Mouse (Mus musculus): Measurements from ENCODE around the gene Gm49369. TPM values are rescaled to one million over a fixed set of nuclear protein-coding genes. Genes with fewer than 3 reads are reported as not detected.
"Not testable (repeated sequence)": the region's sequence is repeated elsewhere in the genome, so short reads cannot be mapped to it uniquely, and the experiment has no call there.

Gm49369 gene
- polyA plus RNA-seq, 1 experiment from 2014 or later = not detected

GRCm38 (mm10) chr7:142416225-142416624, 33.8 kb upstream of the Gm49369 start:
- H3K27me3 ChIP-seq (ENCODE audit: control insufficient read depth, insufficient read depth, low read length) = no peaks in the 10 kb centered on the region
- no peaks in the 10 kb centered on the region for H3K9me3 ChIP-seq (ENCODE audit: control insufficient read depth, low read length)
- no peak overlapping the region for H3K9ac ChIP-seq (ENCODE audit: low read depth, low read length)
- H3K4me1 ChIP-seq (replicated peaks; ENCODE audit: control insufficient read depth, insufficient read depth, low read length) = no peaks in the 10 kb centered on the region
- H3K36me3 ChIP-seq (ENCODE audit: control insufficient read depth, insufficient read depth, low read length) = no peaks in the 10 kb centered on the region
- H3K27ac ChIP-seq (ENCODE audit: low read depth, low read length) = no peak overlapping the region; the same call in 1 of the 2 replicates
- ATAC-seq (ENCODE audit: low FRiP score) (no peak), DNase-seq (ENCODE audit: low spot score) (no peak)
- 66% methylated on average over 3 of the region's 3 CpGs for WGBS
- no peak overlapping the region for H3K4me2 ChIP-seq (replicated peaks; ENCODE audit: low read depth, low read length)
- no peak overlapping the region for H3K4me3 ChIP-seq (ENCODE audit: low read depth, low read length)

- whole genome bisulfite sequencing = 73% methylated on average over 4 of the region's 4 CpGs
- H3K4me1 ChIP-seq (replicated peaks; ENCODE audit: control insufficient read depth, insufficient read depth, low read length) = no peaks in the 10 kb centered on the region
Measured at GRCm38 (mm10) chr7:142415314-142415713, 32.8 kb upstream of the Gm49369 start.

GRCm38 (mm10) chr7:142413285-142413684, 30.8 kb upstream of the Gm49369 start:
- 86% methylated on average over 6 of the region's 6 CpGs for WGBS

More at GRCm38 (mm10) chr7:142415314-142415713, 32.8 kb upstream of the Gm49369 start:
- no peak overlapping the region for H3K4me3 ChIP-seq (ENCODE audit: low read depth, low read length)
- H3K36me3 ChIP-seq (ENCODE audit: control insufficient read depth, insufficient read depth, low read length) = no peaks in the 10 kb centered on the region
- no peak overlapping the region for H3K4me2 ChIP-seq (replicated peaks; ENCODE audit: low read depth, low read length)
- H3K9me3 ChIP-seq (ENCODE audit: control insufficient read depth, low read length) = no peaks in the 10 kb centered on the region
- H3K9ac ChIP-seq (ENCODE audit: low read depth, low read length) = no peak overlapping the region
- no peak overlapping the region for H3K27ac ChIP-seq (ENCODE audit: low read depth, low read length)
- DNase-seq (ENCODE audit: low spot score) (no peak), ATAC-seq (ENCODE audit: low FRiP score) (no peak)
- H3K27me3 ChIP-seq (ENCODE audit: control insufficient read depth, insufficient read depth, low read length) = no peaks in the 10 kb centered on the region

GRCm38 (mm10) chr7:142409603-142410002, 27.1 kb upstream of the Gm49369 start:
- Histone ChIP-seq H3K4me3 (ENCODE audit: low read depth, low read length) (no peak overlapping the region), H3K4me2 (replicated peaks; ENCODE audit: low read depth, low read length) (no peak overlapping the region), H3K9me3 (ENCODE audit: control insufficient read depth, low read length) (no peaks in the 10 kb centered on the region), H3K27ac (ENCODE audit: low read depth, low read length) (no peak overlapping the region), H3K4me1 (replicated peaks; ENCODE audit: control insufficient read depth, insufficient read depth, low read length) (no peaks in the 10 kb centered on the region), H3K9ac (ENCODE audit: low read depth, low read length) (no peak overlapping the region), H3K27me3 (ENCODE audit: control insufficient read depth, insufficient read depth, low read length) (no peaks in the 10 kb centered on the region), H3K36me3 (ENCODE audit: control insufficient read depth, insufficient read depth, low read length) (no peaks in the 10 kb centered on the region)
- 86% methylated on average over 3 of the region's 3 CpGs for WGBS
- ATAC-seq (ENCODE audit: low FRiP score) = no peak
- no peak for DNase-seq (ENCODE audit: low spot score)

More at GRCm38 (mm10) chr7:142413285-142413684, 30.8 kb upstream of the Gm49369 start:
- no peaks in the 10 kb centered on the region for H3K9me3 ChIP-seq (ENCODE audit: control insufficient read depth, low read length)
- H3K36me3 ChIP-seq (ENCODE audit: control insufficient read depth, insufficient read depth, low read length) = no peaks in the 10 kb centered on the region
- H3K4me3 ChIP-seq (ENCODE audit: low read depth, low read length) = no peak overlapping the region
- no peaks in the 10 kb centered on the region for H3K27me3 ChIP-seq (ENCODE audit: control insufficient read depth, insufficient read depth, low read length)
- no peak for ATAC-seq (ENCODE audit: low FRiP score)
- H3K4me2 ChIP-seq (replicated peaks; ENCODE audit: low read depth, low read length) = no peak overlapping the region
- no peaks in the 10 kb centered on the region for H3K4me1 ChIP-seq (replicated peaks; ENCODE audit: control insufficient read depth, insufficient read depth, low read length)
- H3K27ac ChIP-seq (ENCODE audit: low read depth, low read length) = no peak overlapping the region
- no peak for DNase-seq (ENCODE audit: low spot score)
- no peak overlapping the region for H3K9ac ChIP-seq (ENCODE audit: low read depth, low read length)

GRCm38 (mm10) chr7:142408686-142409085, 26.2 kb upstream of the Gm49369 start:
- H3K4me2 ChIP-seq (replicated peaks; ENCODE audit: low read depth, low read length) = no peak overlapping the region
- no peaks in the 10 kb centered on the region for H3K27me3 ChIP-seq (ENCODE audit: control insufficient read depth, insufficient read depth, low read length)
- H3K9ac ChIP-seq (ENCODE audit: low read depth, low read length) = no peak overlapping the region
- ATAC-seq (ENCODE audit: low FRiP score) = no peak
- no peaks in the 10 kb centered on the region for H3K36me3 ChIP-seq (ENCODE audit: control insufficient read depth, insufficient read depth, low read length)
- 95% methylated on average over 8 of the region's 8 CpGs for WGBS
- no peaks in the 10 kb centered on the region for H3K9me3 ChIP-seq (ENCODE audit: control insufficient read depth, low read length)
- no peak overlapping the region for H3K27ac ChIP-seq (ENCODE audit: low read depth, low read length)
- no peak for DNase-seq (ENCODE audit: low spot score)
- H3K4me1 ChIP-seq (replicated peaks; ENCODE audit: control insufficient read depth, insufficient read depth, low read length) = no peaks in the 10 kb centered on the region
- H3K4me3 ChIP-seq (ENCODE audit: low read depth, low read length) = no peak overlapping the region

GRCm38 (mm10) chr7:142407935-142408334, 25.5 kb upstream of the Gm49369 start:
- no peak overlapping the region for H3K4me2 ChIP-seq (replicated peaks; ENCODE audit: low read depth, low read length)
- H3K4me3 ChIP-seq (ENCODE audit: low read depth, low read length) = no peak overlapping the region
- H3K9me3 ChIP-seq (ENCODE audit: control insufficient read depth, low read length) = no peaks in the 10 kb centered on the region
- DNase-seq (ENCODE audit: low spot score) (no peak), ATAC-seq (ENCODE audit: low FRiP score) (no peak)
- H3K4me1 ChIP-seq (replicated peaks; ENCODE audit: control insufficient read depth, insufficient read depth, low read length) = no peaks in the 10 kb centered on the region
- H3K27me3 ChIP-seq (ENCODE audit: control insufficient read depth, insufficient read depth, low read length) = no peaks in the 10 kb centered on the region
- WGBS = 71% methylated on average over 4 of the region's 4 CpGs
- H3K9ac ChIP-seq (ENCODE audit: low read depth, low read length) = no peak overlapping the region
- H3K27ac ChIP-seq (ENCODE audit: low read depth, low read length) = no peak overlapping the region
- H3K36me3 ChIP-seq (ENCODE audit: control insufficient read depth, insufficient read depth, low read length) = no peaks in the 10 kb centered on the region

GRCm38 (mm10) chr7:142405134-142405533, 22.7 kb upstream of the Gm49369 start:
- WGBS = 82% methylated on average over 5 of the region's 5 CpGs

GRCm38 (mm10) chr7:142403591-142403990, 21.1 kb upstream of the Gm49369 start:
- Histone ChIP-seq H3K4me2 (replicated peaks; ENCODE audit: low read depth, low read length) (no peak overlapping the region), H3K27ac (ENCODE audit: low read depth, low read length) (no peak overlapping the region), H3K27me3 (ENCODE audit: control insufficient read depth, insufficient read depth, low read length) (no peaks in the 10 kb centered on the region), H3K4me3 (ENCODE audit: low read depth, low read length) (no peak overlapping the region), H3K4me1 (replicated peaks; ENCODE audit: control insufficient read depth, insufficient read depth, low read length) (no peaks in the 10 kb centered on the region), H3K9me3 (ENCODE audit: control insufficient read depth, low read length) (no peaks in the 10 kb centered on the region), H3K9ac (ENCODE audit: low read depth, low read length) (no peak overlapping the region), H3K36me3 (ENCODE audit: control insufficient read depth, insufficient read depth, low read length) (no peaks in the 10 kb centered on the region)
- WGBS = 83% methylated on average over 4 of the region's 4 CpGs
- DNase-seq (ENCODE audit: low spot score) (no peak), ATAC-seq (ENCODE audit: low FRiP score) (no peak)

More at GRCm38 (mm10) chr7:142405134-142405533, 22.7 kb upstream of the Gm49369 start:
- not testable (repeated sequence) for H3K36me3 ChIP-seq (ENCODE audit: control insufficient read depth, insufficient read depth, low read length); H3K9ac ChIP-seq (ENCODE audit: low read depth, low read length); H3K27me3 ChIP-seq (ENCODE audit: control insufficient read depth, insufficient read depth, low read length); H3K4me3 ChIP-seq (ENCODE audit: low read depth, low read length); H3K27ac ChIP-seq (ENCODE audit: low read depth, low read length); ATAC-seq (ENCODE audit: low FRiP score); H3K4me1 ChIP-seq (replicated peaks; ENCODE audit: control insufficient read depth, insufficient read depth, low read length); DNase-seq (ENCODE audit: low spot score); H3K4me2 ChIP-seq (replicated peaks; ENCODE audit: low read depth, low read length); H3K9me3 ChIP-seq (ENCODE audit: control insufficient read depth, low read length)

GRCm38 (mm10) chr7:142400750-142401142, 18.3 kb upstream of the Gm49369 start:
- 57% methylated on average over 7 of the region's 7 CpGs for WGBS
- H3K9me3 ChIP-seq (ENCODE audit: control insufficient read depth, low read length) = no peaks in the 10 kb centered on the region
- no peaks in the 10 kb centered on the region for H3K27me3 ChIP-seq (ENCODE audit: control insufficient read depth, insufficient read depth, low read length)
- ATAC-seq (ENCODE audit: low FRiP score) (no peak), DNase-seq (ENCODE audit: low spot score) (no peak)
- H3K4me2 ChIP-seq (replicated peaks; ENCODE audit: low read depth, low read length) = no peak overlapping the region
- no peak overlapping the region for H3K27ac ChIP-seq (ENCODE audit: low read depth, low read length)
- no peak overlapping the region for H3K9ac ChIP-seq (ENCODE audit: low read depth, low read length)
- no peaks in the 10 kb centered on the region for H3K36me3 ChIP-seq (ENCODE audit: control insufficient read depth, insufficient read depth, low read length)
- H3K4me3 ChIP-seq (ENCODE audit: low read depth, low read length) = no peak overlapping the region
- H3K4me1 ChIP-seq (replicated peaks; ENCODE audit: control insufficient read depth, insufficient read depth, low read length) = no peaks in the 10 kb centered on the region
